Mouse (Mus musculus) C2C12 (cell line): ENCODE measurements around the gene Col15a1.

Experiments used
- CEBPB ChIP-seq: IDR thresholded peaks from one replicate; pipeline ENCODE4 v1.6.1; 2011; ENCODE audit warnings: low read depth, mild to moderate bottlenecking, control low read depth, moderate library complexity
- CTCF ChIP-seq: IDR thresholded peaks from one replicate; pipeline ENCODE4 v1.5.1; 2011; ENCODE audit not compliant: control insufficient read depth, insufficient read depth, insufficient read length
- FOSL1 ChIP-seq: IDR thresholded peaks from one replicate; pipeline ENCODE4 v1.8.0; 2011; ENCODE audit warnings: mild to moderate bottlenecking, low read length; ENCODE audit not compliant: poor library complexity, insufficient read depth, severe bottlenecking
- MAX ChIP-seq: IDR thresholded peaks from one replicate; pipeline ENCODE4 v1.6.1; 2011; ENCODE audit warnings: mild to moderate bottlenecking, control low read depth
- MYOD1 ChIP-seq: IDR thresholded peaks from one replicate; pipeline ENCODE4 v1.6.1; 2011; ENCODE audit warnings: low read depth; ENCODE audit not compliant: control insufficient read depth, insufficient read length
- MYOG ChIP-seq: IDR thresholded peaks from one replicate; pipeline ENCODE4 v1.6.1; 2011; ENCODE audit not compliant: control insufficient read depth, insufficient read length; ENCODE audit errors: extremely low read depth
- USF1 ChIP-seq: IDR thresholded peaks from one replicate; pipeline ENCODE4 v1.6.1; 2011; ENCODE audit warnings: low read depth, mild to moderate bottlenecking, control low read depth, moderate library complexity

GRCm38 (mm10) chr4:47179535-47179934 is 28.4 kb upstream of the Col15a1 start:
- TF ChIP-seq CTCF, result no peak
- TF ChIP-seq USF1, result no peak
- TF ChIP-seq MAX, result no peak
- TF ChIP-seq CEBPB, result no peak
- TF ChIP-seq MYOG, result no peak
- no peak for TF ChIP-seq MYOD1
- no peak for TF ChIP-seq FOSL1
